Mouse (Mus musculus) liver, postnatal 0 days (tissue): ENCODE data around the gene Mypn. TPM values are rescaled to one million over a fixed set of nuclear protein-coding genes. Genes with fewer than 3 reads are reported as not detected.

ENCODE experiments used
- ATAC-seq: fragments of 200-750 bp; cut with Nextera tagmentation; 2 replicates; pipeline ENCODE4 v1.8.0; 2017; ENCODE audit warnings: mild to moderate bottlenecking, moderate library complexity
- DNase-seq: peaks from one replicate; pipeline ENCODE4 v3.0.0-alpha.2; 2016
- H3K27ac ChIP-seq: fragments of 300-500 bp; sonication (generic); 2 replicates; pipeline ENCODE4 v1.5.1; 2014; ENCODE audit warnings: antibody characterized with exemption, moderate library complexity, mild to moderate bottlenecking, low read depth
- H3K27me3 ChIP-seq: fragments of 300-500 bp; sonication (generic); 2 replicates; pipeline ENCODE4 v1.6.1; 2014; ENCODE audit warnings: low read length, control low read depth, mixed read lengths; ENCODE audit not compliant: insufficient read depth
- H3K36me3 ChIP-seq: fragments of 300-500 bp; sonication (generic); replicated peaks from 2 replicates; pipeline ENCODE4 v1.6.1; 2014; ENCODE audit warnings: mild to moderate bottlenecking, control low read depth, low read length, moderate library complexity, mixed read lengths; ENCODE audit not compliant: insufficient read depth
- H3K4me1 ChIP-seq: fragments of 300-500 bp; sonication (generic); 2 replicates; pipeline ENCODE4 v1.6.1; 2014; ENCODE audit warnings: antibody characterized with exemption, mild to moderate bottlenecking, control low read depth; ENCODE audit not compliant: insufficient read depth
- H3K4me2 ChIP-seq: fragments of 300-500 bp; sonication (generic); 2 replicates; pipeline ENCODE4 v1.6.1; 2014; ENCODE audit warnings: low read depth, mild to moderate bottlenecking, low read length, moderate library complexity, mixed read lengths
- H3K4me3 ChIP-seq: fragments of 300-500 bp; sonication (generic); 2 replicates; pipeline ENCODE4 v1.5.1; 2014; ENCODE audit warnings: low read depth, low read length
- H3K9ac ChIP-seq: fragments of 300-500 bp; sonication (generic); replicated peaks from 2 replicates; pipeline ENCODE4 v1.6.1; 2014; ENCODE audit warnings: mild to moderate bottlenecking, moderate library complexity
- H3K9me3 ChIP-seq: fragments of 300-500 bp; sonication (generic); 2 replicates; pipeline ENCODE4 v1.6.1; 2016; ENCODE audit warnings: mild to moderate bottlenecking, control low read depth, low read length, mixed read lengths
- CTCF ChIP-seq: sonication (generic); IDR thresholded peaks from 2 replicates; pipeline ENCODE4 v1.5.1; 2016; ENCODE audit warnings: antibody characterized with exemption, low read depth
- EP300 ChIP-seq: IDR thresholded peaks from 2 replicates; pipeline ENCODE4 v1.6.1; 2016; ENCODE audit warnings: antibody characterized with exemption, low read depth, mild to moderate bottlenecking
- WGBS: fragments of 180-500 bp; shearing (Covaris S2); extraction: QIAGEN DNeasy Blood & Tissue Kit; methylation state at CpG from one replicate; pipeline ENCODE4 v1.1.7; 2014; ENCODE audit not compliant: insufficient replicate concordance; 5-methylcytosine and 5-hydroxymethylcytosine counted together
- polyA plus RNA-seq: library from polyadenylated mRNA; unstranded; fragments of >200 nt; fragmentation: Nextera tagmentation; extraction: Ambion mirVana; gene quantifications from 2 replicates; pipeline ENCODE4 v1.2.1, GENCODE M21; 2015

Mypn gene
- polyA plus RNA-seq: 0.04 and 0.18 TPM in 2 replicates

- ATAC-seq: no peak
- H3K4me2 ChIP-seq: no peak within 1 kb of the TSS
- no peak for DNase-seq
- no peaks in the 10 kb centered on the region for H3K4me1 ChIP-seq
- no peak within 1 kb of the TSS for H3K9ac ChIP-seq
- WGBS: 90% methylated on average over 15 of the region's 15 CpGs
- no peaks in the 10 kb centered on the region for H3K36me3 ChIP-seq
- no peaks in the 10 kb centered on the region for H3K27me3 ChIP-seq
- TF ChIP-seq EP300 (no peak), CTCF (no peak)
- H3K27ac ChIP-seq: no peak within 1 kb of the TSS
- H3K9me3 ChIP-seq: no peaks in the 10 kb centered on the region
- no peak within 1 kb of the TSS for H3K4me3 ChIP-seq
Observed at GRCm38 (mm10) chr10:63203728-63204127, at the start of gene Mypn. Gene Mypn (minus strand): TSS chr10:63203952.

- Histone ChIP-seq H3K27me3 (no peaks in the 10 kb centered on the region), H3K4me1 (peaks cover 7% of the 10 kb centered on the region), H3K9me3 (no peaks in the 10 kb centered on the region), H3K9ac (no peak overlapping the region), H3K27ac (no peak overlapping the region), H3K36me3 (peaks cover 21% of the 10 kb centered on the region), H3K4me2 (no peak overlapping the region), H3K4me3 (no peak overlapping the region)
- 85% methylated on average over 6 of the region's 6 CpGs for WGBS
- TF ChIP-seq CTCF (no peak), EP300 (no peak)
- DNase-seq (no peak), ATAC-seq (no peak)
Observed at GRCm38 (mm10) chr10:63248421-63248820, 44.7 kb upstream of the Mypn start.

DNA sequence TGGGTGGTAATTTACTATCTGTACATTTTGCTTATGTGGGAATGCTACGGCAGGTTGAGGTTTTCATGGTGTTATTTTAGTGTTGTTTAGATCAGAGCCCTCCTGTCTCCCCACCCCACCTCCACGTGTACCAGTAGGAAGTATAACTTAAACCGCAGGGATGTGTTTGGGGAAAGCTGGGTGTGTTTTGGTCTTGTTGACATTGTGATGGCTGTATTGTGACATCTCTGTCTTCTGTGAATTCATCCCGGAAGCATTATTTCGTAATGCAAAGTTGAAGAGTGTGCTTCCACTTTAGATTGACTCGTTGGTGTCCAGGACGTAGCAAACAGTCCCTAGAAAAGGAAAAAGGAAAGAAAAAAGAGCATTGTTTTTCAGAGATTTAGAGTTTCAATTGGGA is 43.7 kb upstream of the Mypn start:
- Histone ChIP-seq H3K36me3 (peaks cover 17% of the 10 kb centered on the region), H3K4me1 (peaks cover 11% of the 10 kb centered on the region), H3K4me3 (no peak overlapping the region), H3K27ac (no peak overlapping the region; the same call in 1 of the 2 replicates), H3K9ac (no peak overlapping the region), H3K4me2 (peak overlapping the region; percentile 53; the same call in 1 of the 2 replicates), H3K27me3 (no peaks in the 10 kb centered on the region), H3K9me3 (no peaks in the 10 kb centered on the region)
- TF ChIP-seq CTCF: no peak
- TF ChIP-seq EP300: peak; percentile 72
- WGBS: 48% methylated on average over 7 of the region's 7 CpGs
- ATAC-seq (peak; percentile 6), DNase-seq (peak; percentile 21)

DNA sequence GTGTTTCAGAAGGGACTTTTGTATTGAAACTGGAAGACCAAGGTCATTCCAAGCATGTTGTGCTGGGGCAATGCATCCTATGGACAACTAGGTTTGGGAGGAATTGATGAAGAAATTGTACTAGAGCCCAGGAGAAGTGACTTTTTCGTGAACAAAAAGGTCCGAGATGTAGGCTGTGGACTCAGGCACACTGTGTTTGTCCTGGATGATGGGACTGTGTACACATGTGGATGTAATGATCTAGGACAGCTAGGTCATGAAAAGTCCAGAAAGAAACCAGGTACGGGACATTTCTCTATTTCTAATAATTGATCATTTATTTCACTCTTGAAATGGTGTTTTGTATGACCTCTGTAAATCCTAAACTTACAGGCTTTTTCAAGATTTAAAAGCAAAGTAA is 42.1 kb upstream of the Mypn start:
- peaks cover 14% of the 10 kb centered on the region for H3K4me1 ChIP-seq
- WGBS: 59% methylated on average over 3 of the region's 3 CpGs
- peaks cover 11% of the 10 kb centered on the region for H3K36me3 ChIP-seq
- H3K4me2 ChIP-seq: peak overlapping the region; percentile 40
- ATAC-seq: no peak
- H3K27ac ChIP-seq: peak overlapping the region; percentile 45
- H3K9ac ChIP-seq: no peak overlapping the region
- H3K27me3 ChIP-seq: no peaks in the 10 kb centered on the region
- TF ChIP-seq CTCF: no peak
- no peak for TF ChIP-seq EP300
- DNase-seq: no peak
- H3K9me3 ChIP-seq: no peaks in the 10 kb centered on the region
- H3K4me3 ChIP-seq: peak overlapping the region; percentile 9

GRCm38 (mm10) chr10:63244746-63245145 is 41.0 kb upstream of the Mypn start:
- peak overlapping the region; percentile 100 for H3K27ac ChIP-seq
- no peak for TF ChIP-seq EP300
- peak; percentile 69 for TF ChIP-seq CTCF
- 14% methylated on average over 5 of the region's 5 CpGs for WGBS
- H3K36me3 ChIP-seq: peaks cover 2% of the 10 kb centered on the region; the same call in 1 of the 2 replicates
- peak overlapping the region; percentile 73 for H3K4me2 ChIP-seq
- H3K27me3 ChIP-seq: no peaks in the 10 kb centered on the region
- peak overlapping the region; percentile 99 for H3K9ac ChIP-seq
- peak overlapping the region; percentile 99 for H3K4me3 ChIP-seq
- no peaks in the 10 kb centered on the region for H3K9me3 ChIP-seq
- peaks cover 14% of the 10 kb centered on the region for H3K4me1 ChIP-seq
- DNase-seq: peak; percentile 56
- ATAC-seq: no peak

GRCm38 (mm10) chr10:63244055-63244671 is 40.4 kb upstream of the Mypn start:
- DNase-seq: no peak
- Histone ChIP-seq H3K9me3 (no peaks in the 10 kb centered on the region), H3K4me3 (peak overlapping the region; percentile 99), H3K36me3 (no peaks in the 10 kb centered on the region), H3K27me3 (no peaks in the 10 kb centered on the region), H3K4me2 (peak overlapping the region; percentile 73), H3K4me1 (peaks cover 14% of the 10 kb centered on the region), H3K27ac (peak overlapping the region; percentile 100), H3K9ac (peak overlapping the region; percentile 99)
- TF ChIP-seq EP300 (no peak), CTCF (no peak)
- peak; percentile 49 for ATAC-seq
- WGBS: under 1% methylated on average over 40 of the region's 41 CpGs
